Mouse (Mus musculus) G1E (cell line): ENCODE measurements around the gene Ifitm10.

Experiments used
- CTCF ChIP-seq: IDR thresholded peaks from 2 replicates; pipeline ENCODE4 v1.5.1; 2012; ENCODE audit warnings: low read depth, low read length, inconsistent platforms, mixed read lengths
- GATA1 ChIP-seq: IDR thresholded peaks from 2 replicates; pipeline ENCODE4 v1.6.1; 2012; ENCODE audit warnings: borderline replicate concordance, low read length, inconsistent platforms, mixed read lengths
- GATA2 ChIP-seq: IDR thresholded peaks from 2 replicates; pipeline ENCODE4 v1.6.1; 2012; ENCODE audit warnings: low read depth, low read length, inconsistent platforms, borderline replicate concordance
- POLR2AphosphoS5 ChIP-seq: IDR thresholded peaks from 2 replicates; pipeline ENCODE4 v1.6.1; 2012; ENCODE audit warnings: low read depth, low read length, inconsistent platforms; ENCODE audit not compliant: insufficient replicate concordance
- TAL1 ChIP-seq: conservative IDR thresholded peaks from 2 replicates; pipeline ENCODE4 v1.6.1; 2012; ENCODE audit warnings: low read depth, low read length, inconsistent platforms, mixed read lengths

- no peak for TF ChIP-seq CTCF
- TF ChIP-seq GATA1, result no peak
- TF ChIP-seq TAL1, result peak; percentile 74
- no peak for TF ChIP-seq GATA2
- TF ChIP-seq POLR2AphosphoS5, result no peak
Measured at GRCm38 (mm10) chr7:142353854-142354253, 19.7 kb downstream of the Ifitm10 start.
